Mouse (Mus musculus) kidney, adult 11 months (tissue): ENCODE data around the gene Ifi205.
"Not testable (repeated sequence)": the region's sequence is repeated elsewhere in the genome, so short reads cannot be mapped to it uniquely, and the experiment has no call there.

Source experiments
- DNase-seq: peaks from one replicate; pipeline ENCODE4 v3.0.0; 2022

Ifi205 gene

DNA sequence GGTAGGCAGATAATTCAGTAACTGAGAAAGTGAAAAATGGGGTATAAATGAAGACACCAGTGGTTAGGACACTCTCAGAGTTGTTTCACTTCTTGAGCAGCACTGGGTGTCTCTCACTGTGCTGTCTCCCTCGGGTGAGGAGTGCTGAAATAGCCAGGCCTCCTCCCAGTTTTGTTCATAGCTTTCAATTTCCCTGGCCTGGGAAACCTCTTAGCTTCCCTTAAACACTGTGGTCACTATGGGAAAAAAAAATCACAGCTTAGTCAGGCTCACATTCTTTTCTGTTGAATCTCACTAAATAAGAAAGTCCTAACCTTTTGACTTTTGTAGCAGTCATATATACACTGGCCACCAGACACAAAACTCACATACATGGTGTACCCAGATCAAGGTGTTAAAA lies at the start of gene Ifi205:
Ifi205 (minus strand) TSS at position 113 of the 400 bp plus-strand sequence.
- DNase-seq = no peak

DNA sequence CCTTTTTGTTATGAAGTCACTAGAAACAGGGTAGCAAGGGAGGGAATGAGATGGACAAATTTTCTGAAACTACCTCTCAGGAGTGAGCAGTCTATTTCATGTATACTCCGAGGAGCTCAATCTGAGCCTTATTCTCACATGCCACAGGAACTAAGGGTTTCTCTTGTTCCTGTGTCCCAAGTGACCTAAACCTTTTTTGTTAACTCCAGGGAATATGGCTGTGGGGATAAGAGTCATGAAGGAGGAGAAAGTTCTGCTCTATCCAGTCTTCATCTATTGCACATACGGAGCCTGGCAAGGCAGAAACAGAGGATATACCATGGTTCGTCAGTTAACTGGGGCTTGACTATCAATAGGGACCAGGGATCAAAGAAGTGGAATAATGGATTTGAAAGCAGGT lies 34.7 kb upstream of the Ifi205 start, which contains the start of gene Olfr430:
Olfr430 (plus strand) TSS at position 301 of the 400 bp plus-strand sequence.
- DNase-seq = no peak

DNA sequence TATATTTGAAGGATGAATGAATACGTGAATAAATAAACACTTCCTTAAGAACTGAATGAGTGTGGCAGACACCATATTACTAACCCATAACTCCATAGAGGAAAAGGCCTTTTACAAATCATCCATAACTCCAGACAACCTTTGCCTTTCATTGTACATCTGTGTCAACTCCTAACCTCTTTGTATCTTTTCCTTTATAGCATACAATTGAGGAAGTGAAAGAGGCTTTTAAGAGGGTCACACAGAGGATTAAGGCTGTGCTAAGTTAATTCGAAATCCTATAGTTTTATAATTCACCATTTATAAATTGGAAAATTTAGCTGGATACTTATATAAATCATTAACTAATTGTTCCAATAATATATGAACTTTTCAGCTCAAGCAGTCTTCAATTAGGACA lies 23.6 kb upstream of the Ifi205 start:
- no peak for DNase-seq

DNA sequence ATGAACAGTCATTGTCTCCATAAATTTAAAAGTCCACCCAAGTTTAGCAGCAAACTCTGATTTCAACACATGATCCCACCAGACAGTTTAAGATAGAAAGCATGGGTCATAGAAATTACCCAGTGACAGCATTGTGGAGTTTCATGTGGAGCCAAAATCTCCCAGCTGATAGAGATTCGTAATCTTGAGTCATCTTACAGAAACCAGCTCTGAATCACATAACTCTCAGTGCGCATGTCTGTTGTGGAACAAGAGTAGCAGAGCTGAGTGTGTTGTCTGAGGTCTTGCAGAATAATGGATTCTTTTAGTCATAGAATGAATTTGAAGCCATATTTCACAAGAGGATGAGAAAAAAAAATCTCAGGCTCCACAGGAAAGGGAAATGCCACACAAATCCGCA lies 21.4 kb upstream of the Ifi205 start:
- no peak for DNase-seq

DNA sequence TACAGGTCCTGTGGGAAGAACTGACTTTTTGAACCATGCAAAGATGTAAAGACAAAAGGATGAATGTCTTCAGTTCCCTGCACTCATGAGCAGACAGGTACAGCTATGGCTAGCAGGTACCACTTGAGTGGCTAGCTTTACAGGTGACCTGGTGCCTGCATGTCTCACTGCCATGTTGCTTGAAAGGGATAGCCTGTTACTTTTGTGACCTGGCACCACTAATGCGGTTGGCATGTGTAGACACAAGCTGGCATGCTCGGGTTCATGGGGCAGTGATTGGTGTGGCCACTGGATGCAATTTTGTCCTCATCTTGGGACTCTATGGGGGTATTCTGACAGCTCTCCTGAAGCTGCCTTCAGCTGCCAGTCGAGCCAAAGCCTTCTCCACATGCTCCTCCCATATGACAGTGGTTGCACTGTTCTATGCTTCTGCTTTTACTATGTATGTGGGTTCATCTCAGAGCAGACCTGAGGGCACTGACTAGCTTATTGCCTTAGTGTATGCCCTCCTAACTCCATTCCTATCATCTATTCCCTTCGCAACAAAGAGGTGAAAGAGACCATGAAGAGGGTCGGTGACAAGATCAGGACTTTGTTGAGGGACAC lies 20.4 kb upstream of the Ifi205 start:
- no peak for DNase-seq

DNA sequence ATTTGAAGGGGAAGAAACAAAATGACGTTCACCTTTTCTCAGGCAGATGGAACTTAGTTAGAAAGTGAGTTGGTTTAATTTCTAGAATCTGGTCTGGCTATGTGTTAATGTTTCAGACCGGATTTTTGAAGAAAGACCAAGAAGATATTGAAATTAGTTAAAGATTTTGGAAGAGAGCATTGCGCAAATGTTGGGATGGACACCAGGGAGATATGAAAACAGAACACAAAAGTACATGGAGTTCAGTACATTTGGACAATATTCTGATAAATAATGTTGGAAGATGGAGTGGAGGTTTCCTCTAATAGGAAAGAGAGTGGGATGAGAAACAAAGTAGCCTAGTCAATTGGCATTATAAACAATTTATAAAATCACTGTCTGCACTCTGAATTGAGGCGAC lies 19.9 kb upstream of the Ifi205 start:
- no peak for DNase-seq

DNA sequence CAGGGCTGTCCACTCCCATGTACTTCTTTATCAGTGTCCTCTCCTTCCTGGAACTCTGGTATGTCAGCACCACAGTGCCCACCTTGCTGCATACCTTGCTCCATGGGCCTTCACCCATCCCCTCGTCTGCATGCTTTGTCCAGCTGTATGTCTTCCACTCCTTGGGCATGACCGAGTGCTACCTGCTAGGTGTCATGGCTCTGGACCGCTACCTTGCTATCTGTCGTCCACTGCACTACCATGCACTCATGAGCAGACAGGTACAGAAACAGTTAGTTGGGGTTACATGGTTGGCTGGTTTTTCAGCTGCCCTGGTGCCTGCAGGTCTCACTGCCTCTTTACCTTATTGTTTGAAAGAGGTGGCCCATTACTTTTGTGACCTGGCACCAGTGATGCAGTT lies 18.9 kb upstream of the Ifi205 start:
- DNase-seq = no peak

DNA sequence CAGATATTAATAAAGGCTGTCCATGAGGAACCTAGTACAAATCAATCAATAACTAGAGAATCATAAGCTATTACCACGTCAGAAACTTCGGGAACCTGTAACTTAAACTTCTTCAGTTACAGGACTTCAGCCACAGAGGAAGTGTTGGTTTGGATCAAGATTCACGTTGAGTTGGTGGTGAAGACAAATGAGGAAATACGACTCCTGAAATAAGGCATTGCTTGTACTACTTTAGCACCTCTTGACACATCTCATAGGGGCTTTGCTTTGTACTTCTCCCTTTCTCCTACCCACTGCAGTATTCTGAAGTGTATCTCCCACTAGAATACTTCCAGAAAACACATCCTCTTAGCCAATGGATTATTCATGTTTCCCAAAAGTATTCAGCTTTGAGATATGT lies 17.7 kb upstream of the Ifi205 start:
- not testable (repeated sequence) for DNase-seq

DNA sequence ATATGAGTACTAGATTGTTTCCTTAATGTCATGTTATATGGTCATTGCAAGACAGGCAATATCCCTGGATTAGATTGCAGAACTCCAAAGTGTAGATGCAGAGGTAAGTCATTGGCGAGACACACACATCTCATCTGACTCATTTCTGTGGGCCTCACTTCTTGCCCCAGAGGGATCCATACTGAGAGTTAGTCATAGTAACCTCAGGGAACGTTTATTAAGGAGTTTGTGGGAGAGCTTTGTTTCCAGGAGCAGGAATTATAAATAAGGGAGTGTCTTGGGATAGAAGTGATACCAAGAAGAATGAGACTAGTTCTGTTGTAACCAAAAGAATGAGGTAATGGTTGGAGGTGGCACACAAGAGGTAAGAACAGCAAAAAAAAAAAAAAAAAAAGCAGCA lies 17.3 kb upstream of the Ifi205 start, which contains the start of gene Olfr432:
Olfr432 (plus strand) TSS at position 313 of the 400 bp plus-strand sequence.
- DNase-seq = no peak

DNA sequence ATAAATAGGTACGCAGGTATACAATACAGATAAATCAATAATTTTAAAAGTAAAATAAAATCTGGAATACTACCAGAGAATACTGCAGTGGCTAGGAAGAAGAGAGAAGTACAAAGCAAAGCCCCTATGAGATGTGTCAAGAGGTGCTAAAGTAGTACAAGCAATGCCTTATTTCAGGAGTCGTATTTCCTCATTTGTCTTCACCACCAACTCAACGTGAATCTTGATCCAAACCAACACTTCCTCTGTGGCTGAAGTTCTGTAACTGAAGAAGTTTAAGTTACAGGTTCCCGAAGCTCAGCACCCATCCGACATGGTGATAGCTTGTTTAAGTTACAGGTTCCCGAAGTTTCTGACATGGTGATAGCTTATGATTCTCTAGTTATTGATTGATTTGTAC lies 16.6 kb upstream of the Ifi205 start:
- not testable (repeated sequence) for DNase-seq

DNA sequence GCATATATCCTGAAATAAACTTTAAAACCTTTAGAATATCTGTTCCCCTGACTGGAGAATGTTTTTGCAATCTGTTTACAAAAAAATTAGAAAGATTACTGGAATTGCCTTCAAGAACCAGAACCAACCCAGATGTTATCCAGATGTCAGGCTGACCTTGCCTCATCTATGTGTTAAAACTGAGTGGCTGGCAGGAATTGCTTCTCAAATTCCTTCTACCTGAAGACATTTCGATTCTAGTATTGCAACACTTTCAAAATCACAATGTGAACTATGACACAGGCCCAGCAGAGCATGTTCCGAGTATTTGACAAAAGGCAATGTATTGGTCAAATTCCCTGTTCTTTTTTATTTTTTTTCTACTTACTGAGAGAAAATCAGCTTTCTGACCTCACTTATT lies 12.8 kb upstream of the Ifi205 start:
- no peak for DNase-seq

DNA sequence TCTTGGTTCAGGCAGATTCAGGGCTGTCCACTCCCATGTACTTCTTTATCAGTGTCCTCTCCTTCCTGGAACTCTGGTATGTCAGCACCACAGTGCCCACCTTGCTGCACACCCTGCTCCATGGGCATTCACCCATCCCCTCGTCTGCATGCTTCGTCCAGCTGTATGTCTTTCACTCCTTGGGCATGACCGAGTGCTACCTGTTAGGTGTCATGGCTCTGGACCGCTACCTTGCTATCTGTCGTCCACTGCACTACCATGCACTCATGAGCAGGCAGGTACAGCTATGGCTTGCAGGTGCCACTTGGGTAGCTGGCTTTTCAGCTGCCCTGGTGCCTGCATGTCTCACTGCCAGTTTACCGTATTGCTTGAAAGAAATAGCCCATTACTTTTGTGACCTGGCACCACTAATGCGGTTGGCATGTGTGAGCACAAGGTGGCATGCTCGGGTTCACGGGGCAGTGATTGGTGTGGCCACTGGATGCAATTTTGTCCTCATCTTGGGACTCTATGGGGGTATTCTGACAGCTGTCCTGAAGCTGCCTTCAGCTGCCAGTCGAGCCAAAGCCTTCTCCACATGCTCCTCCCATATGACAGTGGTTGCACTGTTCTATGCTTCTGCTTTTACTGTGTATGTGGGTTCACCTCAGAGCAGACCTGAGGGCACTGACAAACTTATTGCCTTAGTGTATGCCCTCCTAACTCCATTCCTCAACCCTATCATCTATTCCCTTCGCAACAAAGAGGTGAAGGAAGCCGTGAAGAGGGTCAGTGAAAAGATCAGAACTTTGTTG lies 10.7 kb upstream of the Ifi205 start:
- not testable (repeated sequence) for DNase-seq

DNA sequence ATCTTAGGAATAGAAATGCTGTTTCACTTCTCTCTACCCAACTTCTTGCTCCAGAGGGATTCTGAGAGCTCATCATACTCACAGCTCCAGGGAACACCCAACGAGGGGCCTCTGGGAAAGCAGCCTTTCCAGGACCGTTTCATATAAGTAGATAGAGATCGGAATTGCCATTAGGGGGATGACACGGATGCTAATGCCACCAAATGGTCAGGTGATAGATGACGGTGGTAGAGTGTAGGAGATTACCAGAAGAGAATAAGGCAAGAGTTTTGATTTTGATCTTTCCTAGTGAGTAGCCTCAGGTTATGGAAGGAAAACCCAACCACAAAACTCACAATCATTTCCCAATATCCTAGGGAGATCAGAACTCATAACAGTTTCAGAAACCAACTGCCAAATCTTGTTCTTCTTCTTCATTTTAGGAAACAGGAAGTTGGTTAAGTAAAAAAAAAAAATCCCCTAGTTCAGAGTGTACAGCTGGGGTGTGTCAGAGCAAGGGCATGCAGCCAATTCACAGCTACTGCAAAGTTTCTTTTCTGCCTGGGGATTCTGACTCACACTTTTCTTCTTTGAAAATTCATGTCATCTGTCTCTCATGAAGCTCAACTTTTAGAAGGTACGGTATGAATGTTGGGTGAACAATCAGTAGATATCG lies 9.0 kb upstream of the Ifi205 start, which contains the start of gene Olfr433:
Olfr433 (plus strand) TSS at position 183 of the 655 bp plus-strand sequence.
- no peak for DNase-seq

DNA sequence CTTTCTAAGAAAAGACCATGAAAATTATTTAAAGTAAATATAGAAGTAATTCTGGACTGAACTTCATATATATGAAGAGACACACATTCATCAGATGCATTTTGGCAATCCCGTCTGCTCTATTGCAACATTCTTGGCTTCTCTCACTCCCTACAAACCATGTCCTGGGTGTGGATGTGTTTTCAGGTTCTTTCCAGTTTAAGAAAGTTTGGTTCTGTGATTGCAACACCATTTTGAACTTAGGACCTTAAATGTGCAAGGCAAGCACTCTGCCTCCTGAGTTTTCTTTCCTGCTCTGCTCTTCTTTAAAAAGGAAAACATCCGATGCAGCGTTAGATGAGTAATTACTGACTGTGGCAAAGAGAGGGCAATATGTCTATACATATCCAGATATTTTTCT lies 6.9 kb upstream of the Ifi205 start:
- DNase-seq = no peak

DNA sequence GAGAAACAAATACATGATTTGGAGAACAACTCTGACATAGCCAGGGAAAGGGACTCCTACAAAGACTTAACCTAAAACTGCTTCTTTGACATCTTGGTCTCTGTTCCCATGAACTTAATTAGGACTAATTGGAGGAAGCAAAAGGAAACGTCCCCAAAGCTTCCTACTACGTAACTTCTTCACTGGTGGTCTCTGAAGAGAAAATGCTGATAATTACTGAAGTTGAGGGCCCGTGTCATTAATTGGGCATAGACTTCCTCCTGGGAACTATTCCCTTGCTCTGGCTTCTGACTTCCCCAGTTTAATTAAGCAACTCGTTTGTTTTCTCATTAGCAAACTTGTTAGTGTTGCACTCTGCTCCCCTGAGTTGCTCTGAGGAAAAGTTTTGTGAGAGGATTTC lies 4.2 kb upstream of the Ifi205 start:
- no peak for DNase-seq

DNA sequence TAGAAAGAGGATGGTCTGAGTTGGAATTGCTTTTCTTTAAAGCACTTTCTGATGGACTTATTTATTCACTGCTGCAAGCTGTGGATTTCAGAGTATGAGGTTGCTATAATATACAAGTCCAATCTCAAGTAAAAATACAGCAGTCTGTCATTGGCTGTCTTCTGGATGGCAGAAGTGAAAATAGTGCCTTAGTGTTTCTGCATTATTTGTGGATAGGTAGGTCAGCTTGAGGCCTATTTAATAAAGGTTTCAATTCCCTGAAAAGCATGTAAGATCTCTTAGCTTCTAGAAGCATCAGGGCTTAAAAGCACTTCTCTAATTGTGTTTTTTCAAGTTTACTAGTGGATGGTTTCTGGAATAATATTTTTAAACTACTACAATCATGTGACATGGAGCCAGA lies 24.6 kb downstream of the Ifi205 start:
- not testable (repeated sequence) for DNase-seq

DNA sequence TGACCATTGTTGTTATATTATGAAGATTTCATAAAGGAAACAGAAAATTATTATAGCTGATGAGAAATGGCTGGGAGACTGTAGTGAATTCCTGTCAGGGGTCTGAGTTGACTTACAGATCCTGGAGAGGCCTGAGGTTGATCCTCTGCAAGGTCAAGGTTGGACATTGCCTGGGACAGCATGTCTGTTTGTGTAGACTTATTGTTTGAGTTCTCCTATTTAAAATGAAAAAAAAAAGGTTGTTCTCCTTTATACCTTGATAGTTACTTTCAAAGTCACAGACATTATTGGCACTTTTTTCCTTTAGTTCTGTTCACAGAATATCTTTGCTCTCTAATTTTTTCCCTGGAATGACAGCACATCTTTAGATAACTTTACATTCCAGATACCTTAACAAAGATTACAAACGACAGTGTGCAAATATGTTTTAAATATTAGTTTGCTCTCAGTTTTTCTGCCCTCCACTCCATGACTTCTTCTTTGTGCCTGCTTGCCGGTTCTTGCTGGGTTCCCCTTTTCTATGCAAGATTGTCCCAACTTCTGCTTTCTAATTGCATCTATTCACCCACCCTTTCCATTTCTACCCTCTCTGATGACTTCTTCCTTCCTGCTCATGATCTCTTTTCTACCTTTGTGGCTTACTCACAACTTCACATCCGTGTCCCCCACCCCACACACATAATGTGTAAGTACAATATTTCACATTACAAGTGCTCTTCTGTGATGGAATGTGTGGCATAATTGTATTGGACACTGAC lies 27.1 kb downstream of the Ifi205 start:
- DNase-seq = not testable (repeated sequence)

DNA sequence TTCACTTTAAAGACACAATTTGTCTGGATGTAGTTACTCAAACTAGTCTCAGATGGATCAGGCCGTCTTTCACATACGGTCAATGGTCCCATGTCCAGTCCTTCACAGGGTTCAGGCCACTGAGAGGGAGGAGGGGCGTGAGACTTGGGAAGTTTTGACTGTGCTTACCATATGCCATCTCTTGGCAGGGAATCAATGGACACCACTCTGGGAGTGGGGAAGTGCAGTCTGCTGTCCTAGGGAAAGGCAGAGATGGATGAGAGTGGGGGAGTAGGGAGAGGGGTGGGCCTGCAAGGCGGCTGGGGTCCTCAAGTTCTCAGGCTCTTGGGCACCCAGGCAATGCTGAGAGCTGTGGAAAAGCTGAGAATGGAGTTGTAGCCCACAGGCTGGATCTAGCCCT lies 36.6 kb downstream of the Ifi205 start:
- DNase-seq = no peak

DNA sequence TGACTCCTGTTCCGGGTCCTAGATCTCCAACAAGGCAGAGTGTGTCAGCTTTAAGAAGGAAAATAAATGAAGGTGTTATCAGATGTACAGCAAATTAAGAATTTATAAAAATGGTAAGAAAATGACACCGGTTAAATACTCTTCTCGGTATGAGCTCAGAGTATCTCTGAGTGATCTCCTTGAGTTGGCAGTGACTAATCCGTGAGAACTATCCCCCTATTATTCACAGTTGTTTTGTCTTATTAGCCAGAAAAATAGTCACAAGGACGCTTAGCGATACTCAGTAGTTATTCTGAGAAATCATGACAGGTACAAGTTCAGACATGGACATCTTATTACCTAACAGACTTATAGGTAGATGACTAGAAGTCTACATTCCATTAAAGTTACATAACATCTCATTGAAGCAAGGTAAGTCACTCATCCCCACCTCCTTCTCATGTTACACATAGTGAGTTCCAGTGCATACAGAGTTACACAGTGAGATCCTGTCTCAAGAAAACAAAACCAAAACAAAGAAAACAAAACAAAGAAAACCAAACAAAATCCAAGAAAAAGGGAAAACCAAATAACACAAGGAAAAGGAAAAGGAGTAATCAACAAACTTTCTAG lies 48.8 kb downstream of the Ifi205 start, which contains the start of gene Ifi202b:
Ifi202b (minus strand) TSS at position 51 of the 612 bp plus-strand sequence.
- not testable (repeated sequence) for DNase-seq

DNA sequence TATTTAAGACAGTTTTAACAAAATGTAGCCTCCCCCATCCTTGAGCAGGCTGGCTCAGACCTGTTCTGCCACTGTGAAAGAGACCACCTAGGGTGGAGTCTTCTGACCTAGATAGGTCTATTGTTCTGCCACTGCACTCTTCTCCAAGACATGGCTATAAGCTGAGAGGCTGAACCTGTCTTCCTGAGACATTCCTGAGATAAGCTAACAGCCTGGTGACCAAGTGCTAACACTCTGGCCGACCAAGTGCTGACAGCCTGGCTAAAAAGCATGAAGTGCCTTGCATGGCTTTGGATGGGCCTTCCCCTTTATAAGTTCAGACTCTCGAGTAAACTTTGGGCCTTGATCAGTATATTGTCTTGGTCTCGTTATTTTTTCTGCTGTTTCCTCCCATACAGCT lies 50.6 kb downstream of the Ifi205 start:
- DNase-seq = not testable (repeated sequence)

DNA sequence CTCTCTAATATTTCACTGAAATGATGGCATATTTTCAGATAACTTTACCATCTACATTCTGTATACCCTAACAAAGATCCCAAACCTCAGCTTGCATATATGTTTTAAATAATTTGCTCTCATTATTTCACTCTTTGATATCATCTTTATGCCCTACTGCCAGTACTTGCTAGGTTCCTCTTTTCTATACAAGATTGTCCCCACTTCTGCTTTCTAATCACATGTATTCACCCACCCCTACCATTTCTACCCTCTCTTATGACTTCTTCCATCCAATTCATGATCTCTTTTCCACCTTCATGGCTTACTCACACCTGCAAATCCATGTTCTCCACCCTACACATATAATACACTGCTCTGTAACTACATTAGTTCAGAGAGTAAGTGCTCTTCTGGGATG lies 54.0 kb downstream of the Ifi205 start:
- no peak for DNase-seq

DNA sequence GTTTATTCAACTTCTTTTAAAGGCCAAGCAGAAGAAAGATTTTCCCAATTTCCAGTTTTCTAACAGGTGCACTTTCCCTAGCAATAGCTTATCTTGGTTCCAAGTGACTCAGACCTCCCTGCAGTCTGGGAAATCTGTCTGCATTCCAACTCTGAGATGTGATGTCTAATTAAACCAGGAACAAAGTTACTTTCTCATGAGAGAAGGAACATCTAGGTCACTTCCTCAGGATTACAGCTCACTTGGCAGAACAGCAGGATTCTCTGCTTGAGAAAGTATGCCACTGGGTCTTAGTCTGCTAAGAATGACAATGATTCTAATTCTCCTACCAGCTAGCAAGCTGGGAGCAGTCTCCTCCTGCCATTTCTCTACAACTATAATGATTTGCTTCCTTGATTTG lies 58.5 kb downstream of the Ifi205 start:
- no peak for DNase-seq
